Mouse (Mus musculus) embryonic facial prominence, embryonic 15.5 days (tissue): Measurements from ENCODE around the gene Zfp746. TPM values are rescaled to one million over a fixed set of nuclear protein-coding genes. Genes with fewer than 3 reads are reported as not detected.
A peak's percentile ranks its signal among the peaks of the same experiment; 100 is the strongest.

Source experiments
- ATAC-seq: fragments of 200-750 bp; cut with Nextera tagmentation; 2 replicates; pipeline ENCODE4 v1.8.0; 2017; ENCODE audit warnings: low read depth, moderate TSS enrichment; ENCODE audit not compliant: insufficient number of reproducible peaks, low FRiP score, low TSS enrichment
- H3K27ac ChIP-seq: fragments of 300-500 bp; sonication (generic); replicated peaks from 2 replicates; pipeline ENCODE4 v1.5.1; 2015; ENCODE audit warnings: mild to moderate bottlenecking, inconsistent platforms
- H3K27me3 ChIP-seq: fragments of 300-500 bp; sonication (generic); 2 replicates; pipeline ENCODE4 v1.6.1; 2015; ENCODE audit warnings: inconsistent platforms
- H3K36me3 ChIP-seq: fragments of 300-500 bp; sonication (generic); 2 replicates; pipeline ENCODE4 v1.6.1; 2015; ENCODE audit warnings: mild to moderate bottlenecking, inconsistent platforms
- H3K4me1 ChIP-seq: fragments of 300-500 bp; sonication (generic); 2 replicates; pipeline ENCODE4 v1.6.1; 2015; ENCODE audit warnings: inconsistent platforms
- H3K4me2 ChIP-seq: fragments of 300-500 bp; sonication (generic); replicated peaks from 2 replicates; pipeline ENCODE4 v1.6.1; 2015; ENCODE audit warnings: mild to moderate bottlenecking, inconsistent platforms
- H3K4me3 ChIP-seq: fragments of 300-500 bp; sonication (generic); replicated peaks from 2 replicates; pipeline ENCODE4 v1.5.1; 2015; ENCODE audit warnings: mild to moderate bottlenecking, inconsistent platforms
- H3K9ac ChIP-seq: fragments of 300-500 bp; sonication (generic); 2 replicates; pipeline ENCODE4 v1.6.1; 2015; ENCODE audit warnings: inconsistent platforms
- H3K9me3 ChIP-seq: fragments of 300-500 bp; sonication (generic); replicated peaks from 2 replicates; pipeline ENCODE4 v1.6.1; 2016; ENCODE audit warnings: inconsistent platforms
- WGBS: fragments of 180-500 bp; shearing (Covaris S2); methylation state at CpG from one replicate; pipeline ENCODE4 v1.1.7; 2015; 5-methylcytosine and 5-hydroxymethylcytosine counted together
- polyA plus RNA-seq: library from polyadenylated mRNA; unstranded; fragments of >200 nt; fragmentation: Nextera tagmentation; extraction: Ambion mirVana; gene quantifications from 2 replicates; pipeline ENCODE4 v1.2.1, GENCODE M21; 2015

The Zfp746 gene
- polyA plus RNA-seq, 1 experiment from 2014 or later, result 22.3 TPM

GRCm38 (mm10) chr6:48064451-48064850 is 21.9 kb downstream of the Zfp746 start:
- Histone ChIP-seq H3K27me3 (no peaks in the 10 kb centered on the region), H3K9ac (no peak overlapping the region), H3K4me2 (no peak overlapping the region), H3K9me3 (no peaks in the 10 kb centered on the region), H3K36me3 (peaks cover 70% of the 10 kb centered on the region), H3K27ac (no peak overlapping the region), H3K4me3 (no peak overlapping the region), H3K4me1 (no peaks in the 10 kb centered on the region)
- 0 out of 2 replicates have a peak, but pooled peaks have one; percentile 7 for ATAC-seq
- 92% methylated on average over 14 of the region's 14 CpGs for WGBS

GRCm38 (mm10) chr6:48063940-48064339 is 22.5 kb downstream of the Zfp746 start:
- Histone ChIP-seq H3K27me3 (no peaks in the 10 kb centered on the region), H3K9me3 (no peaks in the 10 kb centered on the region), H3K4me1 (no peaks in the 10 kb centered on the region), H3K9ac (no peak overlapping the region), H3K4me3 (no peak overlapping the region), H3K36me3 (peaks cover 65% of the 10 kb centered on the region), H3K27ac (no peak overlapping the region), H3K4me2 (no peak overlapping the region)
- 0 out of 2 replicates have a peak, but pooled peaks have one; percentile 39 for ATAC-seq
- WGBS, result 93% methylated on average over 28 of the region's 28 CpGs

- Histone ChIP-seq H3K27ac (no peak overlapping the region), H3K27me3 (no peaks in the 10 kb centered on the region), H3K4me3 (no peak overlapping the region), H3K4me2 (no peak overlapping the region), H3K9ac (no peak overlapping the region), H3K4me1 (no peaks in the 10 kb centered on the region), H3K36me3 (peaks cover 36% of the 10 kb centered on the region), H3K9me3 (no peaks in the 10 kb centered on the region)
- ATAC-seq, result no peak
- whole genome bisulfite sequencing, result 92% methylated on average over 1 of the region's 1 CpGs
Observed at GRCm38 (mm10) chr6:48060895-48061294, 25.5 kb downstream of the Zfp746 start.

GRCm38 (mm10) chr6:48060421-48060820 is 26.0 kb downstream of the Zfp746 start:
- Histone ChIP-seq H3K27me3 (no peaks in the 10 kb centered on the region), H3K4me3 (no peak overlapping the region), H3K9ac (no peak overlapping the region), H3K36me3 (peaks cover 31% of the 10 kb centered on the region), H3K27ac (no peak overlapping the region), H3K4me2 (no peak overlapping the region), H3K4me1 (no peaks in the 10 kb centered on the region), H3K9me3 (no peaks in the 10 kb centered on the region)
- WGBS, result 73% methylated on average over 2 of the region's 2 CpGs
- no peak for ATAC-seq

GRCm38 (mm10) chr6:48052136-48052535 is 34.3 kb downstream of the Zfp746 start:
- Histone ChIP-seq H3K4me2 (no peak overlapping the region), H3K27ac (no peak overlapping the region), H3K9ac (no peak overlapping the region), H3K9me3 (no peaks in the 10 kb centered on the region), H3K4me3 (no peak overlapping the region), H3K36me3 (no peaks in the 10 kb centered on the region), H3K27me3 (no peaks in the 10 kb centered on the region), H3K4me1 (peaks cover 3% of the 10 kb centered on the region)
- 73% methylated on average over 6 of the region's 6 CpGs for WGBS
- ATAC-seq, result no peak

GRCm38 (mm10) chr6:48051666-48052065 is 34.7 kb downstream of the Zfp746 start:
- no peak for ATAC-seq
- WGBS, result 77% methylated on average over 2 of the region's 2 CpGs
- Histone ChIP-seq H3K9me3 (no peaks in the 10 kb centered on the region), H3K4me3 (no peak overlapping the region), H3K36me3 (no peaks in the 10 kb centered on the region), H3K4me2 (no peak overlapping the region), H3K9ac (no peak overlapping the region), H3K4me1 (peaks cover 8% of the 10 kb centered on the region), H3K27me3 (no peaks in the 10 kb centered on the region), H3K27ac (no peak overlapping the region)

- H3K9ac ChIP-seq, result peak overlapping the region; percentile 85; the same call in 1 of the 2 replicates
- no peaks in the 10 kb centered on the region for H3K9me3 ChIP-seq
- ATAC-seq, result no peak
- 49% methylated on average over 9 of the region's 9 CpGs for WGBS
- H3K27me3 ChIP-seq, result no peaks in the 10 kb centered on the region
- H3K4me1 ChIP-seq, result peaks cover 11% of the 10 kb centered on the region
- H3K36me3 ChIP-seq, result peaks cover 6% of the 10 kb centered on the region; the same call in 1 of the 2 replicates
- peak overlapping the region; percentile 63 for H3K4me3 ChIP-seq
- H3K27ac ChIP-seq, result peak overlapping the region; percentile 92
- H3K4me2 ChIP-seq, result peak overlapping the region; percentile 67
Observed at GRCm38 (mm10) chr6:48049273-48050065, 36.9 kb downstream of the Zfp746 start.

GRCm38 (mm10) chr6:48048426-48049272 is 37.7 kb downstream of the Zfp746 start, which contains the start of gene Zfp777:
TSS of gene Zfp777 (minus strand) at chr6:48048911.
- Histone ChIP-seq H3K4me2 (peak within 1 kb of the TSS; percentile 83), H3K4me1 (peaks cover 11% of the 10 kb centered on the region), H3K36me3 (peaks cover 14% of the 10 kb centered on the region), H3K4me3 (peak within 1 kb of the TSS; percentile 63), H3K9me3 (no peaks in the 10 kb centered on the region), H3K9ac (peak within 1 kb of the TSS; percentile 85), H3K27me3 (no peaks in the 10 kb centered on the region), H3K27ac (peak within 1 kb of the TSS; percentile 92)
- ATAC-seq, result peak; percentile 91
- WGBS, result under 1% methylated on average over 75 of the region's 82 CpGs

GRCm38 (mm10) chr6:48047450-48048351 is 38.7 kb downstream of the Zfp746 start:
- H3K9ac ChIP-seq, result peak overlapping the region; percentile 85
- peak; percentile 35 for ATAC-seq
- no peaks in the 10 kb centered on the region for H3K27me3 ChIP-seq
- peak overlapping the region; percentile 83 for H3K4me2 ChIP-seq
- H3K4me1 ChIP-seq, result peaks cover 11% of the 10 kb centered on the region
- peaks cover 23% of the 10 kb centered on the region for H3K36me3 ChIP-seq
- no peaks in the 10 kb centered on the region for H3K9me3 ChIP-seq
- peak overlapping the region; percentile 92 for H3K27ac ChIP-seq
- WGBS, result under 1% methylated on average over 91 of the region's 150 CpGs
- H3K4me3 ChIP-seq, result peak overlapping the region; percentile 63

- no peaks in the 10 kb centered on the region for H3K27me3 ChIP-seq
- peaks cover 27% of the 10 kb centered on the region for H3K36me3 ChIP-seq
- peak overlapping the region; percentile 83 for H3K4me2 ChIP-seq
- no peak for ATAC-seq
- H3K4me3 ChIP-seq, result peak overlapping the region; percentile 63
- peaks cover 11% of the 10 kb centered on the region for H3K4me1 ChIP-seq
- WGBS, result 5% methylated on average over 12 of the region's 12 CpGs
- H3K9me3 ChIP-seq, result no peaks in the 10 kb centered on the region
- H3K27ac ChIP-seq, result no peak overlapping the region
- H3K9ac ChIP-seq, result peak overlapping the region; percentile 85
Observed at GRCm38 (mm10) chr6:48047114-48047449, 39.3 kb downstream of the Zfp746 start.
